Mouse (Mus musculus) heart, adult 11 months (tissue): ENCODE results near the gene Olfr1474.
"Not testable (repeated sequence)": the region's sequence is repeated elsewhere in the genome, so short reads cannot be mapped to it uniquely, and the experiment has no call there.

Source experiments
- DNase-seq: peaks from one replicate; pipeline ENCODE4 v3.0.0; 2022

Olfr1474 gene

DNA sequence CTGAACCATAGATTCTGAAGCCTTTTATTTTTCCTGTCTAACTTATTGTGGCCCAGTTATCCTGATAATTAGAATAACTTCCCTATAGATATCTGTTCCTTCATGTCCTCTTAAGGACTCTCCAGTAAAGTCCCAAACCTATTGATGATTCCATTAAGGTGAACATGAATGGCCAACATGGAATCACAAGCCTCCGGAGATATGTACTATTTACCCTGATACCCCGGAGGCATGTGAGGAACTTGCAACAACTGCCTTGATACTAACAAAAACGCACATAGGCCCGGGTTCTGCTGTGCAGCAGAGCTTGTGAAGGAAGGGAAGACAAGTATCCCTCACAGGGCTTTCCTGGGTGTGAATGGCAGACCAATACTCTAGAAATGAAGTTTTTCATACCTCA is at the start of gene Olfr1474:
Olfr1474 (plus strand) TSS at position 301 of the 400 bp plus-strand sequence.
- DNase-seq, result not testable (repeated sequence)

DNA sequence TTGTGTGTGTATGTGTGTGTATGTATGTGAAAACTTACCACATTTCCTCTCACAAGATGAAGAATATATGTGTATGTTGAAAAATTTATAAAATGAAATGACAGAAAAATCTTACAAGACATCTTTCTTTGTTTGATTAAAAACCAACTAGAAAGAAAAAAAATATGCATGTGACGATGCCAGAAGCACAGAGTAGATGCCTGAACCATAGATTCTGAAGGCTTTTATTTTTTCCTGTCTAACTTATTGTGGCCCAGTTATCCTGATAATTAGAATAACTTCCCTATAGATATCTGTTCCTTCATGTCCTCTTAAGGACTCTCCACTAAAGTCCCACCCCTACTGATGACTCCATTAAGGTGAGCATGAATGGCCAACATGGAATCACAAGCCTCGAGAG is 26.3 kb upstream of the Olfr1474 start, which contains the start of gene Olfr1471:
Olfr1471 (plus strand) TSS at position 301 of the 400 bp plus-strand sequence.
- DNase-seq, result not testable (repeated sequence)

DNA sequence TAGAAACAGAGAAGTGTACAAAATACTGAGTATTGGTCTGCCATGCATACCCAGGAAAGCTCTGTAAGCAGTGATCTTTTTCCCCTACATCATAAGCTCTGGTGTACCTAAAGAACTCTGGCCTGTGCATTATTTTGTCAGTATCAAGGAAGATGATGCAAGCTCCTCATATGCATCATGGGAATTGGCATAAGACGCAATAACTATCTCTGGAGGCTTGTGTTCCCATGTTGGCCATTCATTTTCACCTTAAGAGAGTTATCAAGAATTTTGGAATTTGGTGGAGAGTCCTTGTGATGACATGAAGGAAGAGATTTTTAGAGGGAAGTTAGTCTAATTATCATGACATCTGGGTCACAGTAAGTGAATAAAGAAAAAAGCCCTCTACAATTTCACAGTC is 13.4 kb upstream of the Olfr1474 start, which contains the start of gene Olfr1472:
Olfr1472 (minus strand) TSS at position 101 of the 400 bp plus-strand sequence.
- DNase-seq, result no peak

DNA sequence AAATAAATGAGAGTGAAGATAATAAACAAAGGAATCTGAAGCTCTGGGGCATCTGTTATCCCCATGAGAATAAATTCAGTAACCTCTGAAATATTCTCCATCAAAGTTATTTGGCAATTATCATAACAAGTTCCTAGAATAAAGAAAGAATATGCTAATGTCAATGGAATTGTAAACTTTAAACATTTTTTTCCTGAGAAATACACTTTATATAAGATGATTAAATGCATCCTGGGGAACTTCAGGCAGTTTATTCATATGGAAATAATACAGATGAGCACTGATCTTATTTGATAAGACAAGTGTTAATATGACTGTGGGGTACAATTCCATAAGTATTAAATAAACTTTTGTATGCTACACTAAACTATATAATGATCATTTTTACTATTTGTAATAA is 10.7 kb downstream of the Olfr1474 start, which contains the start of gene Olfr1475:
Olfr1475 (minus strand) TSS at position 101 of the 400 bp plus-strand sequence.
- DNase-seq, result no peak

DNA sequence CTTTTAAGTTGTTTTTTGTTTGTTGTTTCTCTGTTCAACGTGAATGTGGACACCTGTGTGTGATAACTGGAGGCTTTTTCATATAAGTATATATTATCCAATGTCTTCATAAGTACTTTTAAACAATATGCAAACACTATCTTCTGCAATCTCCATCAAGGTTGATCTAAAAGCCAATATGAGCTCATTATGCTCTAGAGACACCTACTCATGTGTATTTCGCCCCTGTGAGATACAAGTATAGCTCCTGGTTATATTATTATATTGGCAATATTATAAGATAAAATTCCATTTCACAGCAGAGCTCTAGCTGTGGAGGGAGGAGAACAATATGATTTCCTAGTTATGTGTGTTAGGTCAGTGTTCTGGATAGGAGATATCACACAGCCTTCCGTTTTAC is 30.9 kb downstream of the Olfr1474 start, which contains the start of gene Olfr1477:
Olfr1477 (plus strand) TSS at position 301 of the 400 bp plus-strand sequence.
- DNase-seq, result no peak
